Mouse (Mus musculus): ENCODE measurements around the gene Nrk. TPM values are rescaled to one million over a fixed set of nuclear protein-coding genes. Genes with fewer than 3 reads are reported as not detected.

Nrk gene
- under 1 TPM; 0.40 to 0.46 TPM for total RNA-seq (2021)

DNA sequence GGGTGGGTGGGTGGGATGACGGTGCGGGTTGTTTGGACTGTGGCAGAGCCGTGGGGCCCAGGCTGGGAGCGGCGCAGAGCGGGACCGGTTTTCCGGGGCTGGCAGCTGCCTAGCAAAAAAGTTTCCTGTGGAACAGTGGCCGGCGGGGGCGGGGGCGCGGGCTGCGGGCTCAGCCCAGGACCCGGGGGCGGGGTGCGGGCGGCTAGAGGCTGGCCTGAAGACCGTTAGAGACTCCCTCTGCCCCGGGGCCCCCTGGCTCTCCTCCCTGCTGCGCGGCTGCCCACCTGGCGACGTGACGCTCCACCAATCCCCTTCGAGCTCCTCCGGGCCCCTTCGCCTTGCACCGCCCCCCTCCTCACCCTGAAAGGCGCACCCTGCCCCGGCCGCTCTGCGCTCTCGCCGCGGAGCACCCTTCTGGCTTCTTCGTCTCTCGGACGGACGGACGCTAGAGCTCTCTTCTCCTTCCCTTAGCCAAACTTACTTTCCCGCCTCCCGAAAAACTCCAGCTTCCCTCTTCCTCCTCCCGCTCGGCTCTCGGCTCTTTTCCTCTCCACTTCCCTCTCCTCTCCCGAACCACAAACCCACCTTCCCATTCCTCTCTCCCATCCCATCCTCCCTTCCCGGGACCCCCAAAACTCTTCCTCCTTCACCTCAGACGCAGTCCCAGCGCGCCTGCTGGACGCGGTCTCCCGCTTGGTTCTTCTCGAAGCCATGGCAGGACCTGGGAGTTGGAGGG, at the start of gene Nrk:
TSS of gene Nrk (plus strand) at position 390 of the 736 bp plus-strand sequence.
- DNase-seq = no peak
- intact Hi-C loops (cut with DNase I) = no loop called here

DNA sequence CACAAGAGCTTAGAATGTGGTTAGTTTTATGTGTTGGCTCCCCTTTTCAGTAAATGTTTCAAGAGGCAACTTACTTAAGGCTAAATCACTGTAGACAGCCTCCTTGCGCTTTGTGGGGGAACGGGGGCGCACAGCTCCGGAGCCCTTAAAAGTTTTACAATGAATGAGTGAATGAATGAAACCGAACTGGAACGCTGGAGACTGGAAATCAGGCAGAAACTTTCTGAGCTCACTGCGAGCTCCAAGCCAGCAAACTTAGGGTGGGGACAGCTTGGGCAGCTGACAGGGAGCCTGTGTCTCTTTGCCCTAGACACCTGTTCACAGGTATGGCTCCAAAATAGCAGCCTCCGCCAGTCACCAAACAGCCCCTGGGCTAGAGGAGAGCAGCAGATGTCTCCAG, 864 bp upstream of the Nrk start:
- DNase-seq = no peak
- intact Hi-C loops (cut with DNase I) = no loop called here

DNA sequence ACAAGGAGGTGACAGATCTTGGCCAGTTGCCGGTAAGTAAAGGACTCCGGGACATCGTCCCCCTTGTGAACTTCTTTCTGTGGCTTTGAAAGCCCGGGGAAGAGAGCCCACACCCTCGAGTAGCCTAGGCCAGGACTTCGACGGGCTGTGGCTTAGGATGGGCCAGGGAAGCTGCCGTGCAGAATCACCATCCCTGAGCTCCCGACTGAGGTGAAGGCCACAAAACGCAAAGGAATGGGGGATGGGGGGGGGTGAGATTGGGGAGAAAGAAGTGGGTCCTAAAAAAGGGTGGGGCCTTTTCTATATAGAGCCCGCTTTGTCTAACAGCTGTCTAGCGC, 516 bp downstream of the Nrk start:
- no peak for DNase-seq
- intact Hi-C loops (cut with DNase I) = no loop called here

DNA sequence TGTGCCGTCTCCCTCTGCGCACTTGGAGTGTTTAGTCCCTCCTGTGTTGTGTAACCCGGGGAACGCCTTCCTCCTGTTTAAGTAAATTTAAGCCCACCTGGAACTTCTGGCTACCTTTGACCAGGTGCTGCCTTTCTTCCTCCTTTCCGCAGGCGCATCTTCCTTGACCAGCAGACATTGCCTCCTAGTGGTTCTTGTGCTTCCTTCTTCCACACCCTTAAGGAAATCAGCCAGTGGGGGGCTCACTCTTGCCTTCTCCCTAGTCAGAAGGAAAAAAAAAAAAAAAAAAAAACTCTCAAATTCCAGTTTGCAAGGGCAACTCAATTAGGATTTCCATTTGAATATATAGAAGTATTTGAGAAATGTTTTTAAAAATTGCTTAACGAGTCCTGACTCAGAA, 4.8 kb downstream of the Nrk start:
- DNase-seq = no peak
- intact Hi-C loops (cut with DNase I) = no loop called here

DNA sequence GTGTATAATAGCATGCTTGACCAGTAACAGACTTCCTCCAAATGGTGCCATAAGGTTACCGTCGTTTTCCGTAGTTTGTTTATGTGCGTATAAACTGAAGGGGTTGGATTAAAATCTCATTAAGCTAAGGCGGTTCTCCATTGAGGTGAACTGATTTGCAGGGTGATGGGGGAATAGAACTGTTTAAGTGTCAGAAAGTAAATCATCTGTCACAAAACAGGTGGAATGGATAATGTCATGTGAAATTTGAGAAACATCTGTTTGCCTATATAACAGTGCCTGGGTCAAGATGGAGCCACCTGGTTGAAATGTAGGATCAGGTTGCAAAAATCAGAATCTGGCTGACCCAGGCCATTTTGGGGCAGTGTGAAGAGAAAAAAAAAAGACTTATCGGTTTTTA, 29.7 kb downstream of the Nrk start:
- no peak for DNase-seq
- intact Hi-C loops (cut with DNase I) = no loop called here

DNA sequence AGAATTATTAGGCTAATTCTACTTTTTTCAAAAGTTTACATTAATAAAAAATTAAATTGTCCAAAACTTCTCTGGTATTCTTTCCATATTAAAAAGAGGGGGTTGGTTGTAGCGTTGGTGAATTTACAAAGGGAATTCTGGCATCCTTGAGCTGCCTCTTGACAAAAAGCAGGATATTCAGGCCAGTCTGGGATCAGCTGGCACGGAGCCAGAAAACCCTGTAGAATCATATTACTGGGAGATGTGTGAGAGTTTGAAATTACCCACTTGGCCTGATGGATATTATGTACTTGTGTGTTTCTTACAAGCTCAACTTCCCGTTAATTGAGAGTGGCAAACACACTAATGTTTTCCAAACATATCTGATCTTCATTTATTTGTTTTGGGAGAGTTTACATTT, 46.5 kb downstream of the Nrk start:
- intact Hi-C loops (cut with DNase I) = no loop called here

DNA sequence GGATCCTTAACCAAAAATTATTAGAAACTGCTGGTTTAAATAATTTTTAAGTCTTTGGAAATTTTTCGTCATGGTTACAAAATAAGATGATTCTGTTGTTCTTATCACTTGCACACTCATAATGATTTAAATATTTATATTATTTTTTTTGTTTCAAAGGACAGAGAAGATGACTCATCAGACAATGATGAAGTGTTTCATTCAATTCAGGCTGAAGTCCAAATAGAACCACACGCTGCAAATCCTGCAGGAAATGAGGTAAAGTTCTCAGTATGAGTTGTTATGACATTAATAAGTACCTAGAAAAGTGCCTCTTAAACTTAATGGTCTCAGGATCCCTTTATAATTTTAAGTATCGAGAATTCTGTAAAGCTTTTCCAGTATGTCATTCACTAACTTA, 64.3 kb downstream of the Nrk start:
- intact Hi-C loops (cut with DNase I) = no loop called here
- no peak for DNase-seq

More for the DNA sequence above, 46.5 kb downstream of the Nrk start:
- peak; percentile 27 for DNase-seq

DNA sequence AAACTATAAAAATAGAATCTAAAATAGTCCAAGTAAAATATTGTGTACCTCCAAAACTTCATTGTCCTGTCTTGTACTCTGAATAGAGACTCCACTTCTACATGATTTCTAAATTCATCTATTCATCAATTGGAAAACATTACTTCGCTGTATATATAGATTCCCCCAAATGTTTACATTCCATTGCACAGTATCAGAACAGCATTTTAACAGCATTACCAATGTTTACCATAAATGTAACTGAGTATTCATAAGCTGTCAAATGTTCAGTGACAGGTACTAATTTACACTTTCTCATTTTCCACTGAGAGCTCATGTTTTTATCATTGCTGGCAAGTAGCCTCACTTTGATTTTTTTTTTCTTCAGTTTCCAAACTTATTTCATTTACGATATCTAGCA, 65.0 kb downstream of the Nrk start:
- no peak for DNase-seq
- intact Hi-C loops (cut with DNase I) = no loop called here

DNA sequence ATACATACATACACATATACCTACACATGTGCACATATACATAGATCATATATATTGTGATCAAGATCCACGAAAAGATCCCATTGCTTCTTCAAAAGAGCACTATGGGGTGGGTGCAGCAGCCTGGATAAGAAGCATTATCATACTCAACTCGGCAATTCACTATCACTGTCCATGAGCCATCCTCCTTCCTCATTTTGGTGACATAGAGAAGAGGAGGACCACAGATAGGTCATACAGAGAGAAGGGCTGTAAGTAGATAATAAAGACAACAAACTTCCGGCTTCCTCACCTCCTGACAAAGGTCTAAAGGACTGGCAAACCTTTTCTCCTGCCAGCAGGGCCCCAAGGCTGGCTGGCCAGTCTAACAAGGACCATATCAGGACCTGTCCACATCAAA, 100.3 kb downstream of the Nrk start:
- intact Hi-C loops (cut with DNase I) = no loop called here
- no peak for DNase-seq

DNA sequence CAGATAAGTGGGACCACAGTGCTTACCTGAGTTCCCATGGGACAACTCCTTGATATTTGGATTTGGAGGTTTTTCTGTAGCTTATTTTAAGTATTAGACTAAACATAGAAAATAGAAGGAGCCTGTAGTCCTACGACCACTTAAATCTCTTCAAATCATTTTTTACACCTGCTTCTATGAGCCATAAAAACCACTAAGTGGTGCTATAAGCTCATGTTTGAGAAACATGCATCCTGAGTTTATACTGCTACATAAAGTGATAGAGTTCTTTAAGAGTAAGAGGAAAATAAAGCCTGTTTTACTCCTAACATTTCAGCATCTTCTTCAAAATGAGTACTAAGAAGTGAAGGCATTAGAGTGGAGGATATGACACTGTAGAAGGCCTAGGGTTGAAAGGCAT, 102.3 kb downstream of the Nrk start:
- no peak for DNase-seq
- intact Hi-C loops (cut with DNase I) = loop anchor here (5.0 kb wide), 1 partner anchor 1874 kb away; no protein-coding TSS in a partner anchor

DNA sequence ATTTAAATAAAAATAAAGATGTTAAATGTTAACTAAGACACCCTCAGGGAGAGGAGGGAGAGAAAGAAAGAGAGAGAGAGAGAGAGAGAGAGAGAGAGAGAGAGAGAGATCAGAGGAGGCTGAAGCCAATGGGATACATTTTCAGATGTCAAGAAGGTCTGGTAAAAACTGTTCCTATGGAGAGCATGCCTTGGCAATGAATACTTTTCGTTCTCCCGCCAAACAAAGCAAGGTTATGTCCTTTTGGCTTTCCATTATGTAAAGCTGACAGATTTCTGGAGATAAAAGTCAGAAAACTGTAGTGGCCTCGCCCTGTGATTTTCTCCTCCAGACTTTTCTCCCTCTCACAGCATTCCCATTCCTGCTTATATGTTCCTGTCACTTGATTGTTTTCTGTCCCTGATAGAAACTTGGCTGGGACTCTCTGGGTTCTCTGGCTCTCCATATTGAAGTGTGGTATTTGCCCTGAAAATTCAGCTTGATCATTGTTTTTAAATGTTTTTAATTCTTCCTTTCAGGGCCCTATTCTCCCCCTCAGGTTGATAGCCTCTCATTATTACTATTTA, 112.4 kb downstream of the Nrk start:
- no peak for DNase-seq
- intact Hi-C loops (cut with DNase I) = no loop called here

DNA sequence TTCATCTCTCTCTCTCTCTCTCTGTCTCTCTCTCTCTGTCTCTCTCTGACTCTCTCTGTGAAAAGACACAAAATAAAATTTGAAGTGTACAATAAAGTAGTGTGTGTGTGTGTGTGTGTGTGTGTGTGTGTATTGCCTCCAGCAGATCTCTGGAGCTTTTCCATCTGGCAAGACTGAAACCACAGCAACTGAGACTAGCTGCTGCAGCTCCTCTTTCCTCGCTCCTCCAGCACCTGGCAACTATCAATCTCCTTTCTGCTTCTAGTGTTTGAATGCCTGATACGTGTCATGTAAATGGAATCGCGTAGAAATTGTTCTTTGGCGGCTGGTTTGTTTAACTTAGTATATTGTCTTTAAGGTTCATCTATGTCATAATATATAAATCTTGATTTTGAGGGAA, 113.1 kb downstream of the Nrk start:
- intact Hi-C loops (cut with DNase I) = no loop called here

DNA sequence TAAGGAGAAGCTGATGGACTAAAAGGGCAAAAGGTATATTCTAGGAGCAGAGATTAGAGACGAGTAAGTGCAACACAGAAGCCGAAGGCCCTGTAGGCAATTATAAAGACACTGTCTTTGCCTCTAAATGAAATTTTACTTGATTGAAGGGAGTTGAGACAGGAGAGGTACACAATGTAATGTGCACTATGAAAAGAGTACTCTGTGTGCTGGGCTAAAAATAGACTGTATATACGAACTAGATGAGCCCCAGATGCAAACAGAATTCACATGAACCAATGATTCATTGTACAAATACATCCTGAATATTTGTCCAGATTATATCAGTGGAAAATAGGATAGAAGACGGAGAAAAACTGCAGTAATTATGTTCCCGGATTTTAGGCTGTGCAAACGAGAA, 113.7 kb downstream of the Nrk start:
- intact Hi-C loops (cut with DNase I) = no loop called here
- no peak for DNase-seq

More for the DNA sequence above, 113.1 kb downstream of the Nrk start:
- no peak for DNase-seq

DNA sequence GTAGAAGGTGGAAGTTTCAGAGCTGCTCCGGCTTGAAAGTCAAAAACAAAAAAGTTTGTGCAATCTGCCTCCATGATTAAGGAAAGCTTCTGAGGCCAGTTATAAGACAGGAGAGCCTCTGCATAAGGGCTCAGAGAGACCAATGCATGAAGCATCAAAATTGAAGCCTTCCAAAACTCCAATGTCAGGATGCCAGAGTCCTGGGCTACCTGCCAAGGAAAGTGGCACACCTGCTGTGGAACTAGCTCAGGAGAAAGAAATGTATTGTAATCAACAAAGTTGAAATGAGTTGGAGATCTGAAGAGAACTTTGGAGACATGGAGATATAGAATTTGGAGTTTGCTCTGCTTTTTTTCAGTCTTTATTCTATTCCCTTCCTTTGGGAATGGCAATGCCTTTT, 123.4 kb downstream of the Nrk start:
- DNase-seq = peak; percentile 3
- intact Hi-C loops (cut with DNase I) = no loop called here

DNA sequence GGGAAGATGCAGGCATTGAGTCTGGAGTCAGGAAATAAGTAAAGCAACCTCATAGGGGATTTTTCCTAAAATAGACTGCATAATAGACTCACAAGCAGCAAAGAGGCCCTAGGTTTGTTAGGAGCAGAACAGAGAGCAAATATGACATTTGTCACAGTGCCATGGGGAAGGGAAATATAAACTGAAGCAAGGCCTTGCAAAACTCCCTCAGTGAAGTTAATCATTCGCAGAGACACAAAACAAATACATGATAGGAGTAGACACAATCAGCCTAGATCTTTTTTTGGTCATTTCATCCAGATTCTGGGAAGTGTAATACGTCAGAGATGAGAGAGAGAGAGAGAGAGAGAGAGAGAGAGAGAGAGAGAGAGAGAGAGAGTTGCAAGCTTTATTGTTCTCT, 125.1 kb downstream of the Nrk start:
- DNase-seq = no peak
- intact Hi-C loops (cut with DNase I) = no loop called here

DNA sequence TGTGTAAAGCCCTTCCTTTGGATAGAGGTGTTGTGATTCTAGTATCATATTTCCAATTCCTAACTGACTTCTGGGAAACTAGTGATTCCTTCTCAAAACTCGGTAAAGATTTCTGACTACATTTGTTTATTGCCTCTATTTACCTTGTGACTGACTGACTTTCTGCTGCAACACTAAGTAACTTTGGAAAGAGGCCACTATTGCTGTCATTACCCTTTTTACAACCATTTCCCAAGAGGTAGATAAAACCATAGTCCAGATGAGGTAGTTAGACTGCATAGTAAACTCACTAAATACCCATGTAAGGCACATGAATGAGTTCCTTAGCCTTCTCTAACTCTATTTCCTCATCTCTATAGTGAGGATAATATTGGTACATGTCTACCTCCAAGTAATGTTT, 126.9 kb downstream of the Nrk start:
- DNase-seq = no peak
- intact Hi-C loops (cut with DNase I) = no loop called here

DNA sequence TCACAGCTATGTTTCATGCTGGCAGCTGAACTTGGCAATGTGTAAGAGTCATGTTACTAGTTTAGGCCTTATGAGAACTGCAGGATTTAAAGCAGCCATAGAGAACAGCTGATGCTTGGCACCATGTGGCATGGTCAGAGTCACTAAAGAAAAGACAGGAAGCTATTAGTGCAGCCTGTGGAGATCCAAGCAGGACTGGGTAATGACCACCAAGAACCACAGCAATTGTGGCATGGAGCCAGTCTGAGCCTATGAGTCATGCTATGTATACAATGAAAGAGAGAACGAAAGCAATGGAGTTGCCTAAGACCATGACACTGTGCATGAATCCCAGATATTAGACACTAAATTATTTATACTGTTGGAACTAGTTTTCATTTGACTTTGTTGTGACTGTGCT, 137.7 kb downstream of the Nrk start:
- peak; percentile 10 for DNase-seq
- intact Hi-C loops (cut with DNase I) = no loop called here

DNA sequence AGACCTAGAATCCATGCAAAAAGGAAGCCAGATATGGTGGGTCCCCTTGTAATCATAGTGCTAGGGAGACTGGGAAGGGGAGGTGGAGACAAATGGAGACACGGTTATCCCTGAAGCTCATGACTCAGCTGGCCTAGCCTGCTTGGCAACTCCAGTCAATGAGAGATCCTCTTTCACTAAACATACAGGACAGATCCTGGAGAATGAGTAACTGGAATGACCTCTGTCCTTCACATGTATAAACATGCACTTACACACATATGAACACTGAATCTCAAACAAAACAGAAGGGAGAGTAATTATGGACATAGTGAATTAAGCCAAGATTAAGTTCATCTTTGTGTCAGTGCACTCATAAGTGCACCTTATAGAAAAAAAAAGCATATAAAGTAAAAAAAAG, 138.9 kb downstream of the Nrk start:
- no peak for DNase-seq
- intact Hi-C loops (cut with DNase I) = no loop called here

Other genes with a start within 250 kb of the Nrk start
- not detected for gene Serpina7, start 170.8 kb downstream of the Nrk start, total RNA-seq (2021)
- gene 4930513O06Rik, start 171.8 kb downstream of the Nrk start, total RNA-seq (2021) = not detected